Mouse (Mus musculus) bone marrow, adult 2 months (tissue): ENCODE data around the gene Hpca. TPM values are rescaled to one million over a fixed set of nuclear protein-coding genes. Genes with fewer than 3 reads are reported as not detected.

ENCODE experiments used
- H3K27ac ChIP-seq: fragments of 200-500 bp; 2 replicates; pipeline ENCODE4 v1.5.1; 2012; ENCODE audit warnings: low read depth, mild to moderate bottlenecking, control low read depth, inconsistent platforms, low read length; ENCODE audit not compliant: control insufficient read depth, poor library complexity, insufficient read depth
- H3K4me1 ChIP-seq: fragments of 200-500 bp; 2 replicates; pipeline ENCODE4 v1.6.1; 2011; ENCODE audit warnings: low read length; ENCODE audit not compliant: control insufficient read depth, insufficient read depth
- H3K4me3 ChIP-seq: fragments of 200-500 bp; replicated peaks from 2 replicates; pipeline ENCODE3; 2011; ENCODE audit warnings: mild to moderate bottlenecking, low read depth, low read length, control low read depth; ENCODE audit not compliant: control insufficient read depth
- CTCF ChIP-seq: fragments of 200-500 bp; IDR thresholded peaks from 2 replicates; pipeline ENCODE4 v1.5.1; 2011; ENCODE audit warnings: low read length, control low read depth; ENCODE audit not compliant: control insufficient read depth, insufficient read depth
- POLR2A ChIP-seq: fragments of 200-500 bp; IDR thresholded peaks from 2 replicates; pipeline ENCODE4 v1.6.1; 2011; ENCODE audit warnings: low read depth, mild to moderate bottlenecking, control low read depth, low read length, borderline replicate concordance; ENCODE audit not compliant: control insufficient read depth
- WGBS: fragments of 180-500 bp; shearing (Covaris S2); methylation state at CpG from one replicate; pipeline ENCODE4 v1.1.7; 2018; 5-methylcytosine and 5-hydroxymethylcytosine counted together
- polyA plus RNA-seq: library from polyadenylated mRNA; stranded (reverse); fragments of >200 nt; gene quantifications from 2 replicates; pipeline ENCODE4 v1.2.4, GENCODE M21; 2011; ENCODE audit warnings: low replicate concordance; ENCODE audit not compliant: missing spikeins, insufficient read depth, insufficient read length

The Hpca gene
- polyA plus RNA-seq, 1 experiment: not detected

- 28% methylated on average over 10 of the region's 10 CpGs for WGBS
- H3K4me3 ChIP-seq: no peak overlapping the region
- peak; percentile 92 for TF ChIP-seq CTCF
- TF ChIP-seq POLR2A: no peak
- no peaks in the 10 kb centered on the region; the same call in 1 of the 2 replicates for H3K4me1 ChIP-seq
- peak overlapping the region; percentile 55 for H3K27ac ChIP-seq
Measured at GRCm38 (mm10) chr4:129082379-129083115, 39.3 kb downstream of the Hpca start.

- Histone ChIP-seq H3K4me3 (no peak overlapping the region), H3K27ac (peak overlapping the region; percentile 55), H3K4me1 (no peaks in the 10 kb centered on the region; the same call in 1 of the 2 replicates)
- TF ChIP-seq POLR2A (no peak), CTCF (no peak)
- WGBS: 57% methylated on average over 3 of the region's 3 CpGs
Measured at GRCm38 (mm10) chr4:129081939-129082338, 39.9 kb downstream of the Hpca start.

GRCm38 (mm10) chr4:129081512-129081911 is 40.3 kb downstream of the Hpca start:
- no peak for TF ChIP-seq CTCF
- no peak for TF ChIP-seq POLR2A
- WGBS: 49% methylated on average over 6 of the region's 6 CpGs
- Histone ChIP-seq H3K4me3 (no peak overlapping the region), H3K27ac (peak overlapping the region; percentile 57), H3K4me1 (no peaks in the 10 kb centered on the region; the same call in 1 of the 2 replicates)

GRCm38 (mm10) chr4:129081041-129081440 is 40.8 kb downstream of the Hpca start:
- no peak for TF ChIP-seq POLR2A
- no peak for TF ChIP-seq CTCF
- Histone ChIP-seq H3K4me1 (no peaks in the 10 kb centered on the region; the same call in 1 of the 2 replicates), H3K4me3 (no peak overlapping the region), H3K27ac (peak overlapping the region; percentile 57)
- WGBS: 80% methylated on average over 7 of the region's 7 CpGs

- Histone ChIP-seq H3K27ac (no peak overlapping the region), H3K4me1 (no peaks in the 10 kb centered on the region; the same call in 1 of the 2 replicates), H3K4me3 (no peak overlapping the region)
- WGBS: 93% methylated on average over 9 of the region's 9 CpGs
- no peak for TF ChIP-seq POLR2A
- no peak for TF ChIP-seq CTCF
Measured at GRCm38 (mm10) chr4:129079126-129079525, 42.7 kb downstream of the Hpca start.

- Histone ChIP-seq H3K4me1 (peaks cover 3% of the 10 kb centered on the region; the same call in 1 of the 2 replicates), H3K4me3 (no peak overlapping the region), H3K27ac (no peak overlapping the region)
- WGBS: 70% methylated on average over 4 of the region's 4 CpGs
- TF ChIP-seq POLR2A: no peak
- no peak for TF ChIP-seq CTCF
Measured at GRCm38 (mm10) chr4:129068848-129069247, 53.0 kb downstream of the Hpca start.

- H3K4me3 ChIP-seq: no peak overlapping the region
- WGBS: 66% methylated on average over 5 of the region's 5 CpGs
- peaks cover 3% of the 10 kb centered on the region; the same call in 1 of the 2 replicates for H3K4me1 ChIP-seq
- TF ChIP-seq POLR2A (no peak), CTCF (no peak)
- H3K27ac ChIP-seq: no peak overlapping the region
Measured at GRCm38 (mm10) chr4:129067638-129068415, 54.0 kb downstream of the Hpca start.

GRCm38 (mm10) chr4:129065688-129066236 is 56.1 kb downstream of the Hpca start:
- Histone ChIP-seq H3K4me1 (peaks cover 4% of the 10 kb centered on the region), H3K4me3 (no peak overlapping the region), H3K27ac (no peak overlapping the region)
- TF ChIP-seq CTCF (no peak), POLR2A (no peak)
